Mouse (Mus musculus) spleen, adult 2 months (tissue): ENCODE data around the gene Tiam1. TPM values are rescaled to one million over a fixed set of nuclear protein-coding genes. Genes with fewer than 3 reads are reported as not detected.

Experiments used
- DNase-seq, 2 experiments: peaks; one replicate each; pipeline versions ENCODE4 v3.0.0 to v3.0.0-alpha.2; 2012 to 2021; ENCODE audit warnings: low spot score in 2 of 2, low read depth in 1 of 2
- H3K27ac ChIP-seq: fragments of 200-500 bp; 2 replicates; pipeline ENCODE4 v1.5.1; 2012; ENCODE audit warnings: low read length, inconsistent platforms; ENCODE audit not compliant: insufficient read depth
- H3K27me3 ChIP-seq: fragments of 200-500 bp; 2 replicates; pipeline ENCODE4 v1.6.1; 2012; ENCODE audit warnings: mild to moderate bottlenecking, moderate library complexity, low read length, inconsistent platforms; ENCODE audit not compliant: control insufficient read depth, insufficient read depth
- H3K36me3 ChIP-seq: fragments of 200-500 bp; 2 replicates; pipeline ENCODE4 v1.6.1; 2012; ENCODE audit warnings: mild to moderate bottlenecking, low read length, inconsistent platforms; ENCODE audit not compliant: control insufficient read depth, insufficient read depth
- H3K4me1 ChIP-seq: fragments of 200-500 bp; 2 replicates; pipeline ENCODE4 v1.6.1; 2011; ENCODE audit warnings: inconsistent platforms; ENCODE audit not compliant: control insufficient read depth, insufficient read depth, insufficient read length
- H3K4me3 ChIP-seq: fragments of 200-500 bp; 2 replicates; pipeline ENCODE4 v1.5.1; 2011; ENCODE audit warnings: mild to moderate bottlenecking, inconsistent platforms; ENCODE audit not compliant: insufficient read depth, insufficient read length; ENCODE audit errors: extremely low read depth
- CTCF ChIP-seq: fragments of 200-500 bp; IDR thresholded peaks from 2 replicates; pipeline ENCODE4 v1.5.1; 2011; ENCODE audit warnings: mild to moderate bottlenecking, inconsistent platforms; ENCODE audit not compliant: insufficient read depth, insufficient read length, insufficient replicate concordance; ENCODE audit errors: extremely low read depth
- POLR2A ChIP-seq: fragments of 200-500 bp; IDR thresholded peaks from 2 replicates; pipeline ENCODE4 v1.6.1; 2011; ENCODE audit warnings: low read depth, low read length, inconsistent platforms
- WGBS: fragments of 180-500 bp; shearing (Covaris S2); methylation state at CpG from one replicate; pipeline ENCODE4 v1.1.7; 2018; 5-methylcytosine and 5-hydroxymethylcytosine counted together
- polyA plus RNA-seq: library from polyadenylated mRNA; depleted of rRNA; stranded (reverse); fragments of >200 nt; gene quantifications from 2 replicates; pipeline ENCODE4 v1.2.3, GENCODE M21; 2012

The Tiam1 gene
- polyA plus RNA-seq, 1 experiment = 4.3 TPM

DNA sequence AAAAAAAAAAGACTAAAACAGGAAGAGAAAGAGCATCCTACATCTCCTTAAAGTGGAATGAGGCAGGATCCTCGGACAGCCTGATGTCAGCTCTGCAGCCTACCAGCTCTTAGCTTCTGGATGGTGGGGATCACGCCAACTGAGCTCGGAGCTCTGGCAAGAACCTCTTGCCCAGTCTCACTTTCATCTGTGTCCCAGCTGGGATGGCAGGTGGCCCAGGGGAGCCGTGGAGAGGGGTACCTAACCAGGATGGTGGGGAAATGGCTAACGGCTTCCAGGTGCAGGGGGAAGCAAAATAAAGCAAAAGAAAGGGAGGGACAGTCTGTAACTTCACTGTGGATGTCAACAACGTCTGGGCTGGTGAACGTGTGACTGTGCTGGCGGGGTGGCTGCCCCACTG, 337.6 kb downstream of the Tiam1 start:
- 82% methylated on average over 8 of the region's 8 CpGs for WGBS
- DNase-seq = no peak
- H3K4me3 ChIP-seq = no peak overlapping the region
- H3K36me3 ChIP-seq = no peaks in the 10 kb centered on the region
- no peaks in the 10 kb centered on the region for H3K27me3 ChIP-seq
- no peaks in the 10 kb centered on the region for H3K4me1 ChIP-seq
- TF ChIP-seq POLR2A (no peak), CTCF (no peak)
- H3K27ac ChIP-seq = no peak overlapping the region

DNA sequence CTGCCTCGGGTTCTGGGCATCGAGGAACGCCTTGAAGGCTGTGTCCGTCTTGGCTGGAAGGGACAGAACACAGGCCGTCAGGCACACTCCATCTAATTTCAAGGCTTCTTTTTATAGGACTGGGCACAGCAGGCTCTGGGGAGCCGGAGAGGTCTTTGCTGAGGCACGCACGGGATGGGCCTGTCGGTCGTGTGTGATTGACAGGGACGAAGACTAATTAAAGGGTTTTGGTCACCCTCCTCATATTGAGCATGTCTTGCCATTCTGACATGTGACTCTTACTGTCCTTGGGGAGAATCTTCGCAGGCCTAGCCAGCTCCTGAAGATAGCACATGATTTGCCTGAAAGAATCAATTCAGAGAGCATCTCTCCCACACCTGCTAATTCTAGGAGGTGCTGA, 338.4 kb downstream of the Tiam1 start:
- H3K27ac ChIP-seq = no peak overlapping the region
- H3K4me3 ChIP-seq = no peak overlapping the region
- TF ChIP-seq CTCF (no peak), POLR2A (no peak)
- H3K4me1 ChIP-seq = no peaks in the 10 kb centered on the region
- no peak for DNase-seq
- 95% methylated on average over 12 of the region's 12 CpGs for WGBS
- no peaks in the 10 kb centered on the region for H3K27me3 ChIP-seq
- no peaks in the 10 kb centered on the region for H3K36me3 ChIP-seq

DNA sequence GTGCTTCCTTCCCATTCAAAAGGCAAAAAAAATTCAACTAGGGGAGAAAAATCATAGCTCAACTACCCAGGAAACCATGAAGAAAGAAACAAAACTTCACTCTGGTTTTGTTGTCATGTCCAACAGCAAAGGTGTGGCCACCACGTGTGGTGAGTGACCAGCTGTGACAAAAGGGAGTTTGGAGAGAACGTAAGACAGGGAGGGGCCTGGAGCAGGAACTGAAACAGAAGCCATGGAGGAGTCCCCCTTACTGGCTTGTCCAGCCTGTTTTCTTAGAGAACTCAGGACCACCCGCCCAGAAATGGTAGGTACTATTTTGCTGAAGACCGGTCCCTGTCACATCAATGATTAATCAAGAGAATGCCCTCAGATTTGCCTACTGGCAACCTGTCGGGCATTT, 342.1 kb downstream of the Tiam1 start:
- no peaks in the 10 kb centered on the region for H3K4me1 ChIP-seq
- H3K36me3 ChIP-seq = no peaks in the 10 kb centered on the region
- TF ChIP-seq CTCF (no peak), POLR2A (no peak)
- no peak for DNase-seq
- H3K27ac ChIP-seq = no peak overlapping the region
- no peaks in the 10 kb centered on the region for H3K27me3 ChIP-seq
- WGBS = 70% methylated on average over 5 of the region's 5 CpGs
- no peak overlapping the region for H3K4me3 ChIP-seq

DNA sequence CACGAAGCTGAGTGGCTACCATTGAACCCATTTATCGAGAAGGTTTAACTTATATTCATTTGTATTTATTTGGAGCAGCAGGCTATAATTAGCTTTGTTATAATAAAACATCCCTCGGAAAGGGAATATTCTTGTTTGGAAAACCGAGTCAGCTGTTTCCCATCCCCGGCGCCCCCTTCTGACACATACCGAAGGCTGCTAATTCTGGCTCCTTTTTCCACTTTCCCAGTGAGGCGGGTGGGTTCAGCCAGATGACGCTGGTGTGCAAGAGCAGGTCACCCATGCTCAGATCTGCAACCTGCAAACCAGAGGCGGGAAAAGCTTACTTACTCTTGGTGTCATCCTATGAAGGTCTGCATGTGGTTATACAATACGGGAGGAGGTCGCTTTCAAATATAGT, 343.8 kb downstream of the Tiam1 start:
- no peak for DNase-seq
- H3K27me3 ChIP-seq = no peaks in the 10 kb centered on the region
- TF ChIP-seq POLR2A (no peak), CTCF (no peak)
- WGBS = 95% methylated on average over 12 of the region's 12 CpGs
- H3K36me3 ChIP-seq = no peaks in the 10 kb centered on the region
- no peaks in the 10 kb centered on the region for H3K4me1 ChIP-seq
- no peak overlapping the region for H3K4me3 ChIP-seq
- H3K27ac ChIP-seq = no peak overlapping the region

DNA sequence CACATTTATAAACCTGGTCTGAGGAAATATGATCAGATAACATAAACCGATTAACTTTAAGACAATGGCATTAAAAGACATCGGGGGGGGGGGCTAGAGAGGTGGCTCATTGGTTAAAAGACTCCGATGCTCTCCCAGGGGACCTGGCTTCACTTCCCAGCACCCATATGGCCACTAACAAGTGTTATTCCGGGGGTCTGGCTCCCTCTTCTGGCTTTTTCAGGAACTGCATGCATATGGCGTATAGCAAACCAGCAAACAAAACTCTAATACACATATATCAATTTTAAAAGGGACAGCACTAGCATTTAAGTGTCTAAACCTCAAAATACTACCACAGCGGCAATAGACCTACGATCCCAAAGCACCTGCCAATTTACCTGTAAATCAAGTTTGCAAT, 347.0 kb downstream of the Tiam1 start:
- Histone ChIP-seq H3K4me1 (no peaks in the 10 kb centered on the region), H3K27ac (no peak overlapping the region), H3K36me3 (no peaks in the 10 kb centered on the region), H3K27me3 (no peaks in the 10 kb centered on the region), H3K4me3 (no peak overlapping the region)
- TF ChIP-seq CTCF = no peak
- no peak for TF ChIP-seq POLR2A
- no peak for DNase-seq
- 89% methylated on average over 7 of the region's 7 CpGs for WGBS

DNA sequence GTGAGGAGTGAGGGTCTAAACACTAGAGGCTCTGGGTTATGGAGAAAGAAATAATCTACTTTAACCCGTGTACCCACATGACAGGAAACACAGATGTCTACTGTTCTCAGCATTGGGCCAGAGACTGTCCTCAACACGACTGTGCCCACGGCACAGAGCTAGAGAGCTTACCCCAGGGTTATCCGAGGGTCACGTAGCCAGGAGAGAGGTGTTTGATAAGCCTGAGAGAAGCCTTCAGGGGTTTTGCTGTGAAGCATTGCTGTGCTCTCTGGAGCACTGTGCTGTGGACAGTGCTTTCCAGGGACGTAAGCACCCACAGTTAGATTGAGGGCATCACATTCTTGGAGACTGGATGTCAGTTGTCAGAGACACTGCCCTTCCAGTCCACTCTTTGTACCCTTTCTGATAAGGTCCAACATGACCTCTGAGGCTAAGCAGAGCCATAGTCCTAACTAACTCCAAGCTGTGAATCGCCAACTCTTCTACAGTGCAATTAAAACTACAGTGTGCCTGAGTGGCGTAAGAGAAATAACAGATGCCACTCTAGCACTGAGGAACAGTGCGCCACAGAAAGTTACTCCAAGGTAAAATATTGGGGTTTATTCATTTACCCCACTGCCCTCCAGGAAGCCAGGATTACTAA, 353.7 kb downstream of the Tiam1 start:
- no peaks in the 10 kb centered on the region for H3K27me3 ChIP-seq
- no peak for DNase-seq
- H3K4me3 ChIP-seq = no peak overlapping the region
- no peak overlapping the region for H3K27ac ChIP-seq
- H3K4me1 ChIP-seq = no peaks in the 10 kb centered on the region
- 75% methylated on average over 9 of the region's 9 CpGs for whole genome bisulfite sequencing
- no peak for TF ChIP-seq POLR2A
- TF ChIP-seq CTCF = no peak
- no peaks in the 10 kb centered on the region for H3K36me3 ChIP-seq

DNA sequence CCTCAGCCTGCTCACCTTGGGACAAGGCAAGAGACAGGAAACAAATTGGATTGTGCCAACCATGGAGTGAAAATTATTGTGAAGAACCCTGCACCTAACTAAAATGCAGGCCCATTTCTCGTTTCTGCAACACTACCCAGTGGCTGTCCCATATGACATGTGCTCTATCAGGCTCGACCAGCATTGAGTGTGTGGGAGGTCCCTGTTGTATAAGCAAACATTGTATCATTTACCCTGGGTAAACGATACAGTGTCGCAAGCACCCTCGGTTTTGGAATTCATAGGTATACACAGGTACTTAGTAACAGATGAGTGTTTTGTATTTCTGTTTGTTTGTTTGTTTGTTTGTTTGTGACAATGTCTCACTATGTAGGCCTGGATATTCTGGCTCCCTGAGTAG, 357.8 kb downstream of the Tiam1 start:
- Histone ChIP-seq H3K27ac (no peak overlapping the region), H3K36me3 (no peaks in the 10 kb centered on the region), H3K27me3 (no peaks in the 10 kb centered on the region), H3K4me1 (no peaks in the 10 kb centered on the region), H3K4me3 (no peak overlapping the region)
- TF ChIP-seq POLR2A (no peak), CTCF (no peak)
- WGBS = 85% methylated on average over 5 of the region's 5 CpGs
- no peak for DNase-seq

DNA sequence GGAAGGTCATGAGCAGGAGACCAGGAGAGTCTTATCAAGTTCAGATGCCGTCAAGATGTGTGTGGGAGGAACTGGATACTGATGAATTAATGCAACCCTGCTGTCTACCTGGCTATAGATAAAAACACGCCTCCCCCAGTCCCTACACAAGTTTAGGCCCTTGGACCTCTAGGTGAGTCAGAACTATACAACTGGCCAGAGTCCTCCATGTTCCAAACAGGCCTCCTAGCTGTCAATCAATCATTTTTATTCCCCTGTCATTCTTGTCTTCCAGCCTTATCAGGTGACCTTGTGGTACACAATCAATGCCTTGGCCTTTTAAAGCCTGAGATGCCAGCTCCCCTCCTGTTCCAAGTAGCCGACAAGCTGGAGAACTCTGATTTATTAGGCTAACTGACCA, 363.9 kb downstream of the Tiam1 start:
- Histone ChIP-seq H3K27me3 (no peaks in the 10 kb centered on the region), H3K36me3 (no peaks in the 10 kb centered on the region), H3K4me3 (no peak overlapping the region), H3K4me1 (no peaks in the 10 kb centered on the region), H3K27ac (no peak overlapping the region)
- 92% methylated on average over 3 of the region's 3 CpGs for WGBS
- TF ChIP-seq POLR2A (no peak), CTCF (no peak)
- no peak for DNase-seq
